Mouse (Mus musculus) brain, embryonic 14.5 days (tissue): ENCODE data around the gene Ak7. TPM values are rescaled to one million over a fixed set of nuclear protein-coding genes. Genes with fewer than 3 reads are reported as not detected.
A peak's percentile ranks its signal among the peaks of the same experiment; 100 is the strongest.

Source experiments
- DNase-seq: peaks from one replicate; pipeline ENCODE4 v3.0.0-alpha.2; 2011; ENCODE audit warnings: low read depth
- CTCF ChIP-seq: fragments of 200-500 bp; IDR thresholded peaks from 2 replicates; pipeline ENCODE4 v1.5.1; 2012; ENCODE audit warnings: inconsistent platforms, mild to moderate bottlenecking, moderate library complexity, borderline replicate concordance; ENCODE audit not compliant: insufficient read depth, insufficient read length; ENCODE audit errors: extremely low read depth
- POLR2A ChIP-seq: fragments of 200-500 bp; IDR thresholded peaks from 2 replicates; pipeline ENCODE4 v1.6.1; 2012; ENCODE audit warnings: mild to moderate bottlenecking, inconsistent platforms, borderline replicate concordance; ENCODE audit not compliant: poor library complexity, insufficient read depth, insufficient read length, severe bottlenecking; ENCODE audit errors: extremely low read depth
- polyA plus RNA-seq: library from polyadenylated mRNA; depleted of rRNA; stranded (reverse); fragments of >200 nt; gene quantifications from 2 replicates; pipeline ENCODE4 v1.2.3, GENCODE M21; 2012; rRNA removed

The Ak7 gene
- polyA plus RNA-seq, 1 experiment, result 3.6 TPM

- DNase-seq, result peak; percentile 17
- no peak for TF ChIP-seq POLR2A
- TF ChIP-seq CTCF, result no peak
Observed at GRCm38 (mm10) chr12:105808945-105809344, 103.2 kb downstream of the Ak7 start.

DNA sequence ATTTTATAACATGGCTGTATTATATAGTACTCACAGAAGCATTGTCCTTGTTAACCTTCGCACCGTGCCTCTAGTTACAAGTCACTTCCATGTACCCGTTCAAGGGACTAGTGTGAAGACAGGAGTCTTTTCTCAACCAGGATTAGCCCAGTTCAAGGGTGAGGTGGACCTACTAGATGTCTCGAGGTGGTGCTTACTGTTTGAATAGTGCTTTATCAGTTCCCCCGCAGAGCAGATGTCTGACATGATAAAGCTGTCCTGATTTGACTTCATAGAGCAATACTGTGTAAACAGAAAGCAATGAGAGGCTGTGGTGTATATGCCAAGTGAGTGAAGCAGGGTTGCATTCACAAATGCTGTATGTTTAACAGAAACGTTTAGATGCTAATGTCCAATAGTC, 104.8 kb downstream of the Ak7 start:
- DNase-seq, result no peak
- no peak for TF ChIP-seq CTCF
- TF ChIP-seq POLR2A, result no peak

DNA sequence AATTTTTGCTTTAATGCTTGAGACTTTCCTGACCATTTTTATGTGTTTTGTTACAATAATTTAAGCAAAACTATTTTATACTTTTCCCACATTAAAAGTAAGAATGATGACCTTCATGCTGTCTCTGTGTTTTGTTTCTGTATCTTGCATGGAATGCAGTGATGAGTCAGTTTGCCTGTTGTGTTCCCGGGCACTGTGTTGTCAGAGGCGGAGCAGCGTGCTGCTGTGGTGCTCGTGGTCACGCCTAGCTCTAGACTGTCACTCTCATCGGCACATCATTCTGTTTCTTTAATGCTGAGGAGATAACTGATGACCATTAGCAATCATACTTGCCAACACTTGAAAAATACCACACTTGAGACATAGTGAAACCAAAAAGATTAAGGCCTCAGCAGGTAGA, 108.2 kb downstream of the Ak7 start:
- no peak for DNase-seq
- TF ChIP-seq CTCF (no peak), POLR2A (no peak)

GRCm38 (mm10) chr12:105823472-105823871, 117.7 kb downstream of the Ak7 start:
- TF ChIP-seq CTCF (no peak), POLR2A (no peak)

DNA sequence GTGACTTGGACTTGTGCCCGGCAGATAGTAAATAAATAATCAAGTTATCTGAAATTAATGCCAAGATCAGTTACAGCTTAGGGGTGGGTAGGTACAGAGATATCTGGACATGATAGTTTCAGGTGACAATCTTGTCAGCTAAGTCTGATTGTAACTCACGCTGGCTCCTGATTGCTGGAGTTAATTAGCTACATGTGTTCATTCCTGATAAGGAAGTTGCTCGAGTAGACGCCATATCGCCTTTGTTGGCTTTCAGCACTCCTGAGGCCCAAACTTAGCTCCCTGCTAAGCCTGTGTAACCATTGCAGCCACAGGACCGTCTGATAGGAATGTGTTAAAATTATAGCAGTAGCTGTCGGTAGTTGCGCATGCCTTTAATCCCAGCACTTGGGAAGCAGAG, 119.0 kb downstream of the Ak7 start:
- no peak for DNase-seq
- TF ChIP-seq POLR2A (no peak), CTCF (no peak)

More at GRCm38 (mm10) chr12:105823472-105823871, 117.7 kb downstream of the Ak7 start:
- DNase-seq, result no peak

DNA sequence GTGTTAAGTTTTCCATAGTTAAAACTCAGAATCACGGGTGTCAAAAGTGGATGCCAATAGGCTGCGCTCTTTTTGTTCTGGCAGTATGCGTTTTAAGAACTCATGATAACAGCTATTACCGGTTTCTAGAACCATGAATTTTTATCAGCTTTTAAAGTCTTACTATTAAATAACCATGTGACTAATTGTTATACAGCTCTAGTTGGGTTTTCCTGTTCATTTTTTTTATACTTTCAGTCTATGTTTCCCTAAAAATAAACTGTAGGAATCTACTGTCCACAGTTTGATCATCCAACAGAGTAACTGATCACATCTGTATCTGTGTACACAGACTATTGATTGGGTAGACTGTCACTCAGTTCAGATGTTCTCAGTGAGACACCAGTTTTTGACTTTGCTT, 119.5 kb downstream of the Ak7 start:
- TF ChIP-seq POLR2A (no peak), CTCF (no peak)
- DNase-seq, result no peak

Other genes starting within 250 kb of the Ak7 start
- 0.40 and 0.98 TPM in 2 replicates for gene Bdkrb2, start 142.8 kb upstream of the Ak7 start, polyA plus RNA-seq
- 0.12 TPM in 1 of 2 replicates, not detected in the other for gene Bdkrb1, start 102.9 kb upstream of the Ak7 start, polyA plus RNA-seq
- gene Gskip, start 21.1 kb upstream of the Ak7 start, polyA plus RNA-seq, result 15.9 and 16.2 TPM in 2 replicates
- 29.1 and 32.3 TPM in 2 replicates for gene Atg2b, start 20.8 kb upstream of the Ak7 start, polyA plus RNA-seq
- gene Papola, start 78.7 kb downstream of the Ak7 start, polyA plus RNA-seq, result 165 and 186 TPM in 2 replicates